Mouse (Mus musculus): Measurements from ENCODE around the gene Rsl1d1. TPM values are rescaled to one million over a fixed set of nuclear protein-coding genes. Genes with fewer than 3 reads are reported as not detected.
"Not testable (repeated sequence)": the region's sequence is repeated elsewhere in the genome, so short reads cannot be mapped to it uniquely, and the experiment has no call there.

Gene Rsl1d1
- total and polyA plus RNA-seq, 2 experiments from 2014 or later, result 96.1 to 157 TPM

GRCm38 (mm10) chr16:11164695-11165255 lies 38.4 kb downstream of the Rsl1d1 start:
- no peaks in the 10 kb centered on the region for H3K9me3 ChIP-seq (ENCODE audit: low read length)
- 78% methylated on average over 3 of the region's 3 CpGs for WGBS
- no peak overlapping the region for H3K4me3 ChIP-seq (ENCODE audit: low read depth, low read length)
- no peak overlapping the region for H3K4me2 ChIP-seq (ENCODE audit: low read depth)
- no peaks in the 10 kb centered on the region for H3K27me3 ChIP-seq (ENCODE audit: insufficient read depth, low read length)
- TF ChIP-seq CTCF (IDR thresholded peaks at IDR 0.05; ENCODE audit: low read depth), result no peak
- no peak for ATAC-seq
- H3K27ac ChIP-seq (ENCODE audit: low read depth, low read length), result no peak overlapping the region
- no peak for DNase-seq
- H3K36me3 ChIP-seq (ENCODE audit: insufficient read depth), result peaks cover 16% of the 10 kb centered on the region
- H3K4me1 ChIP-seq (ENCODE audit: insufficient read depth), result no peaks in the 10 kb centered on the region
- H3K9ac ChIP-seq, result no peak overlapping the region

- WGBS, result 82% methylated on average over 1 of the region's 3 CpGs
- not testable (repeated sequence) for H3K4me3 ChIP-seq (ENCODE audit: low read depth, low read length); DNase-seq; H3K9me3 ChIP-seq (ENCODE audit: low read length); H3K9ac ChIP-seq; H3K27ac ChIP-seq (ENCODE audit: low read depth, low read length); H3K4me1 ChIP-seq (ENCODE audit: insufficient read depth); ATAC-seq; H3K27me3 ChIP-seq (ENCODE audit: insufficient read depth, low read length); H3K4me2 ChIP-seq (ENCODE audit: low read depth)
- H3K36me3 ChIP-seq (ENCODE audit: insufficient read depth), result peaks cover 54% of the 10 kb centered on the region
These were observed 45.4 kb downstream of the Rsl1d1 start for GRCm38 (mm10) chr16:11157721-11158120.

GRCm38 (mm10) chr16:11154500-11154899 lies 48.6 kb downstream of the Rsl1d1 start:
- H3K36me3 ChIP-seq (ENCODE audit: insufficient read depth), result peaks cover 56% of the 10 kb centered on the region
- no peak overlapping the region for H3K4me2 ChIP-seq (ENCODE audit: low read depth)
- no peaks in the 10 kb centered on the region for H3K9me3 ChIP-seq (ENCODE audit: low read length)
- no peak overlapping the region for H3K27ac ChIP-seq (ENCODE audit: low read depth, low read length)
- ATAC-seq, result no peak
- no peak overlapping the region for H3K9ac ChIP-seq
- H3K4me3 ChIP-seq (ENCODE audit: low read depth, low read length), result no peak overlapping the region
- no peaks in the 10 kb centered on the region for H3K4me1 ChIP-seq (ENCODE audit: insufficient read depth)
- no peak for DNase-seq
- H3K27me3 ChIP-seq (ENCODE audit: insufficient read depth, low read length), result no peaks in the 10 kb centered on the region
- TF ChIP-seq CTCF (IDR thresholded peaks at IDR 0.05; ENCODE audit: low read depth), result no peak; the same call in 1 of the 2 replicates

GRCm38 (mm10) chr16:11143706-11144483 lies 59.2 kb downstream of the Rsl1d1 start:
- peak; percentile 71 for DNase-seq
- H3K4me3 ChIP-seq (ENCODE audit: low read depth, low read length); H3K9me3 ChIP-seq (ENCODE audit: low read length); H3K27ac ChIP-seq (ENCODE audit: low read depth, low read length); H3K4me2 ChIP-seq (ENCODE audit: low read depth); H3K9ac ChIP-seq; H3K4me1 ChIP-seq (ENCODE audit: insufficient read depth); ATAC-seq; H3K27me3 ChIP-seq (ENCODE audit: insufficient read depth, low read length): not testable (repeated sequence)
- 28% methylated on average over 53 of the region's 56 CpGs for WGBS
- H3K36me3 ChIP-seq (ENCODE audit: insufficient read depth), result peaks cover 60% of the 10 kb centered on the region

Small RNAs within 50 kb of the gene (microRNA-seq; reads per million reads assigned to microRNA genes)
- gene Gm23935, result 17.0 to 52.9 reads per million in 2 experiments

Other genes with a start within 250 kb of the Rsl1d1 start
- 324 and 367 TPM in 2 replicates for gene Snn, start 142.4 kb downstream of the Rsl1d1 start, total RNA-seq (2014; rRNA removed)
- gene Snn, start 142.4 kb downstream of the Rsl1d1 start, polyA plus RNA-seq (2015; fragmentation: Nextera tagmentation; extraction: Ambion mirVana), result 179 and 198 TPM in 2 replicates
- gene Litaf, start 137.2 kb downstream of the Rsl1d1 start, total RNA-seq (2014; rRNA removed), result 11.4 and 16.9 TPM in 2 replicates
- 20.7 and 24.0 TPM in 2 replicates for gene Litaf, start 137.2 kb downstream of the Rsl1d1 start, polyA plus RNA-seq (2015; fragmentation: Nextera tagmentation; extraction: Ambion mirVana)
- gene Txndc11, start 68.7 kb downstream of the Rsl1d1 start, total RNA-seq (2014; rRNA removed), result 40.5 and 43.8 TPM in 2 replicates
- 26.8 and 29.9 TPM in 2 replicates for gene Txndc11, start 68.7 kb downstream of the Rsl1d1 start, polyA plus RNA-seq (2015; fragmentation: Nextera tagmentation; extraction: Ambion mirVana)
- gene Zc3h7a, start 26.9 kb downstream of the Rsl1d1 start, total RNA-seq (2014; rRNA removed), result 61.7 and 76.6 TPM in 2 replicates
- gene Zc3h7a, start 26.9 kb downstream of the Rsl1d1 start, polyA plus RNA-seq (2015; fragmentation: Nextera tagmentation; extraction: Ambion mirVana), result 20.3 and 32.2 TPM in 2 replicates
- gene Gspt1, start 51.0 kb upstream of the Rsl1d1 start, total RNA-seq (2014; rRNA removed), result 70.2 and 74.7 TPM in 2 replicates
- 37.8 and 46.9 TPM in 2 replicates for gene Gspt1, start 51.0 kb upstream of the Rsl1d1 start, polyA plus RNA-seq (2015; fragmentation: Nextera tagmentation; extraction: Ambion mirVana)
- gene Tnfrsf17, start 110.5 kb upstream of the Rsl1d1 start, total RNA-seq (2014; rRNA removed), result not detected in 2 replicates
- 0.18 and 0.19 TPM in 2 replicates for gene Tnfrsf17, start 110.5 kb upstream of the Rsl1d1 start, polyA plus RNA-seq (2015; fragmentation: Nextera tagmentation; extraction: Ambion mirVana)
- gene Snx29, start 119.6 kb upstream of the Rsl1d1 start, total RNA-seq (2014; rRNA removed), result 17.7 and 20.6 TPM in 2 replicates
- 2.2 and 5.8 TPM in 2 replicates for gene Snx29, start 119.6 kb upstream of the Rsl1d1 start, polyA plus RNA-seq (2015; fragmentation: Nextera tagmentation; extraction: Ambion mirVana)

Measured in forebrain, postnatal 0 days (tissue).